Comparison of ENCODE assay signal across 9 mouse cellular contexts in genomic region chr16:55967221-55967620, GRCm38 (mm10). TPM values are rescaled to one million over a fixed set of nuclear protein-coding genes. Genes with fewer than 3 reads are reported as not detected.
DNase-seq lines count a peak whose midpoint lies in the region; ATAC-seq and TF ChIP-seq lines count a peak whose summit lies in the region.
"Had no signal": no experiment of that assay in that cellular context is flagged by ENCODE, and none has a peak within 500 bp of the region (broad histone marks: within the 10 kb centered on the region; RNA-seq: fewer than 3 reads in every experiment).

No protein-coding gene starts in this region.

- no peaks in the 10 kb centered on the region for H3K27me3 ChIP-seq in embryonic facial prominence, embryonic 12.5 days
- H3K27me3 ChIP-seq in intestine, embryonic 14.5 days (replicated peaks; ENCODE audit: control insufficient read depth, insufficient read depth, low read length): no peaks in the 10 kb centered on the region
- no peaks in the 10 kb centered on the region for H3K27me3 ChIP-seq in neural tube, embryonic 12.5 days (replicated peaks)

- no peak overlapping the region for H3K27ac ChIP-seq in left cerebral cortex, adult 2 months
- H3K27ac ChIP-seq in embryonic facial prominence, embryonic 12.5 days: no peak overlapping the region
- H3K27ac ChIP-seq in intestine, embryonic 14.5 days (ENCODE audit: low read depth): no peak overlapping the region
- no peak overlapping the region for H3K27ac ChIP-seq in neural tube, embryonic 12.5 days

- H3K9me3 ChIP-seq in embryonic facial prominence, embryonic 12.5 days: no peaks in the 10 kb centered on the region
- no peaks in the 10 kb centered on the region for H3K9me3 ChIP-seq in intestine, embryonic 14.5 days (ENCODE audit: control insufficient read depth, low read length)
- H3K9me3 ChIP-seq in neural tube, embryonic 12.5 days: no peaks in the 10 kb centered on the region

- peak overlapping the region; percentile 98 for H3K4me2 ChIP-seq in embryonic facial prominence, embryonic 12.5 days (replicated peaks)
- peak overlapping the region; percentile 75 for H3K4me2 ChIP-seq in intestine, embryonic 14.5 days (ENCODE audit: low read length)
- peak overlapping the region; percentile 78 for H3K4me2 ChIP-seq in neural tube, embryonic 12.5 days (replicated peaks)

- no peak for TF ChIP-seq CTCF in left cerebral cortex, adult 2 months (IDR thresholded peaks at IDR 0.05)

- no peak for DNase-seq in left cerebral cortex, adult 2 months (ENCODE audit: extremely low spot score in 1 of 2, low spot score in 2 of 2)
- DNase-seq in left cerebral cortex, adult 8-10 months (ENCODE audit: low spot score in 2 of 2): no peak
- no peak for DNase-seq in intestine, embryonic 14.5 days (ENCODE audit: low spot score)
- no peak for DNase-seq in left cerebral cortex, adult 11 months (ENCODE audit: low spot score)
- no peak for DNase-seq in embryo, embryonic 11 days
- DNase-seq: thymus, adult 2 months had no signal

- intact Hi-C loops in left cerebral cortex, adult 2 months (cut with DNase I): loop anchor here (2.0 kb wide), 1 partner anchor 32 kb away; the partner anchor contains the start of gene Cep97

- H3K9ac ChIP-seq in embryonic facial prominence, embryonic 12.5 days: peak overlapping the region; percentile 88
- peak overlapping the region; percentile 98 for H3K9ac ChIP-seq in intestine, embryonic 14.5 days (ENCODE audit: low read length)
- H3K9ac ChIP-seq in neural tube, embryonic 12.5 days: peak overlapping the region; percentile 90

- H3K4me3 ChIP-seq in left cerebral cortex, adult 2 months: peak overlapping the region; percentile 90
- peak overlapping the region; percentile 84 for H3K4me3 ChIP-seq in embryonic facial prominence, embryonic 12.5 days
- H3K4me3 ChIP-seq in intestine, embryonic 14.5 days (ENCODE audit: low read depth, low read length): peak overlapping the region; percentile 80
- peak overlapping the region; percentile 78 for H3K4me3 ChIP-seq in neural tube, embryonic 12.5 days

- peaks cover 37% of the 10 kb centered on the region for H3K36me3 ChIP-seq in embryonic facial prominence, embryonic 12.5 days
- peaks cover 42% of the 10 kb centered on the region for H3K36me3 ChIP-seq in intestine, embryonic 14.5 days (ENCODE audit: control insufficient read depth, insufficient read depth, low read length)
- H3K36me3 ChIP-seq in neural tube, embryonic 12.5 days: peaks cover 36% of the 10 kb centered on the region

- H3K4me1 ChIP-seq in embryonic facial prominence, embryonic 12.5 days: peaks cover 10% of the 10 kb centered on the region
- H3K4me1 ChIP-seq in intestine, embryonic 14.5 days (replicated peaks; ENCODE audit: control insufficient read depth, insufficient read depth, low read length): peaks cover 14% of the 10 kb centered on the region; the same call in 1 of the 2 replicates
- peaks cover 5% of the 10 kb centered on the region for H3K4me1 ChIP-seq in neural tube, embryonic 12.5 days

- WGBS in embryonic facial prominence, embryonic 12.5 days: 44% methylated on average over 1 of the region's 1 CpGs
- 30% methylated on average over 1 of the region's 1 CpGs for WGBS in intestine, embryonic 14.5 days
- 45% methylated on average over 1 of the region's 1 CpGs for WGBS in neural tube, embryonic 12.5 days

- ATAC-seq in embryonic facial prominence, embryonic 12.5 days (ENCODE audit: insufficient number of reproducible peaks, insufficient read depth, low FRiP score, low TSS enrichment): no peak
- ATAC-seq in intestine, embryonic 14.5 days (replicated peaks; ENCODE audit: low FRiP score, low TSS enrichment, low read depth): no peak
- no peak for ATAC-seq in neural tube, embryonic 12.5 days (ENCODE audit: low FRiP score, low read depth)
- ATAC-seq in activated CD4-positive, CD25-positive, alpha-beta regulatory T cell, adult 4 months: no peak

RNA-seq across cellular contexts. Expression of gene Rpl24, which starts 1.1 kb away (rescaled TPM):
- 100 to 1,000 TPM; 376 to 411 TPM for total RNA-seq in left cerebral cortex, adult 2 months (2021)
- total RNA-seq in left cerebral cortex, adult 8-10 months (2022): 100 to 1,000 TPM; 369 to 438 (median 401) TPM
- polyA plus RNA-seq in embryonic facial prominence, embryonic 12.5 days (2016; fragmentation: Nextera tagmentation; extraction: Ambion mirVana): 795 and 800 TPM in 2 replicates
- 882 and 886 TPM in 2 replicates for polyA plus RNA-seq in intestine, embryonic 14.5 days (2014; fragmentation: Nextera tagmentation; extraction: Ambion mirVana)
- 656 and 680 TPM in 2 replicates for polyA plus RNA-seq in neural tube, embryonic 12.5 days (2016; fragmentation: Nextera tagmentation; extraction: Ambion mirVana)
- polyA plus RNA-seq in activated CD4-positive, CD25-positive, alpha-beta regulatory T cell, adult 4 months (2017; shearing (Covaris generic)): 1,000 to 10,000 TPM; 1,908 to 2,087 TPM

RNA-seq across cellular contexts. Expression of gene Zbtb11, which starts 6.5 kb away (rescaled TPM):
- 10 to 100 TPM; 50.3 to 54.9 TPM for total RNA-seq in left cerebral cortex, adult 2 months (2021)
- total RNA-seq in left cerebral cortex, adult 8-10 months (2022): 10 to 100 TPM; 44.1 to 46.6 (median 46.5) TPM
- 22.6 and 23.3 TPM in 2 replicates for polyA plus RNA-seq in embryonic facial prominence, embryonic 12.5 days (2016; fragmentation: Nextera tagmentation; extraction: Ambion mirVana)
- polyA plus RNA-seq in intestine, embryonic 14.5 days (2014; fragmentation: Nextera tagmentation; extraction: Ambion mirVana): 18.9 and 20.3 TPM in 2 replicates
- polyA plus RNA-seq in neural tube, embryonic 12.5 days (2016; fragmentation: Nextera tagmentation; extraction: Ambion mirVana): 18.4 and 19.1 TPM in 2 replicates
- polyA plus RNA-seq in activated CD4-positive, CD25-positive, alpha-beta regulatory T cell, adult 4 months (2017; shearing (Covaris generic)): 10 to 100 TPM; 23.9 to 26.0 TPM

RNA-seq across cellular contexts. Expression of gene Cep97, which starts 32.6 kb away (rescaled TPM):
- 10 to 100 TPM; 12.6 to 13.1 TPM for total RNA-seq in left cerebral cortex, adult 2 months (2021)
- total RNA-seq in left cerebral cortex, adult 8-10 months (2022): 10 to 100 TPM; 13.0 to 17.7 (median 15.0) TPM
- 13.3 and 16.3 TPM in 2 replicates for polyA plus RNA-seq in embryonic facial prominence, embryonic 12.5 days (2016; fragmentation: Nextera tagmentation; extraction: Ambion mirVana)
- polyA plus RNA-seq in intestine, embryonic 14.5 days (2014; fragmentation: Nextera tagmentation; extraction: Ambion mirVana): 8.3 and 10.6 TPM in 2 replicates
- polyA plus RNA-seq in neural tube, embryonic 12.5 days (2016; fragmentation: Nextera tagmentation; extraction: Ambion mirVana): 19.0 and 19.7 TPM in 2 replicates
- 10 to 100 TPM; 22.8 to 28.3 TPM for polyA plus RNA-seq in activated CD4-positive, CD25-positive, alpha-beta regulatory T cell, adult 4 months (2017; shearing (Covaris generic))
